Mouse (Mus musculus) lung, postnatal 0 days (tissue): ENCODE data around the gene Fam25c. TPM values are rescaled to one million over a fixed set of nuclear protein-coding genes. Genes with fewer than 3 reads are reported as not detected.
A peak's percentile ranks its signal among the peaks of the same experiment; 100 is the strongest.

Experiments used
- ATAC-seq: fragments of 200-750 bp; cut with Nextera tagmentation; 2 replicates; pipeline ENCODE4 v1.8.0; 2017; ENCODE audit warnings: moderate library complexity
- DNase-seq: peaks from one replicate; pipeline ENCODE4 v3.0.0-alpha.2; 2016; ENCODE audit warnings: low spot score
- H3K27ac ChIP-seq: fragments of 300-500 bp; sonication (generic); 2 replicates; pipeline ENCODE4 v1.5.1; 2014; ENCODE audit warnings: antibody characterized with exemption, mild to moderate bottlenecking, low read length, mixed read lengths
- H3K27me3 ChIP-seq: fragments of 300-500 bp; sonication (generic); replicated peaks from 2 replicates; pipeline ENCODE4 v1.6.1; 2014; ENCODE audit warnings: low read length, mixed read lengths; ENCODE audit not compliant: insufficient read depth
- H3K36me3 ChIP-seq: fragments of 300-500 bp; sonication (generic); 2 replicates; pipeline ENCODE4 v1.6.1; 2014; ENCODE audit warnings: low read length, mixed read lengths; ENCODE audit not compliant: insufficient read depth
- H3K4me1 ChIP-seq: fragments of 300-500 bp; sonication (generic); 2 replicates; pipeline ENCODE4 v1.6.1; 2014; ENCODE audit warnings: antibody characterized with exemption, low read depth, low read length, mixed read lengths; ENCODE audit not compliant: insufficient read depth
- H3K4me2 ChIP-seq: fragments of 300-500 bp; sonication (generic); replicated peaks from 2 replicates; pipeline ENCODE4 v1.6.1; 2014; ENCODE audit warnings: low read depth, mild to moderate bottlenecking, low read length, moderate library complexity, mixed read lengths
- H3K4me3 ChIP-seq: fragments of 300-500 bp; sonication (generic); 2 replicates; pipeline ENCODE4 v1.5.1; 2014; ENCODE audit warnings: low read depth, low read length
- H3K9ac ChIP-seq: fragments of 300-500 bp; sonication (generic); replicated peaks from 2 replicates; pipeline ENCODE4 v1.6.1; 2014; ENCODE audit warnings: low read depth, mild to moderate bottlenecking
- H3K9me3 ChIP-seq: fragments of 300-500 bp; sonication (generic); 2 replicates; pipeline ENCODE4 v1.6.1; 2016; ENCODE audit warnings: low read length, mixed read lengths
- CTCF ChIP-seq: IDR thresholded peaks from 2 replicates; pipeline ENCODE4 v1.5.1; 2016; ENCODE audit warnings: antibody characterized with exemption, mild to moderate bottlenecking
- EP300 ChIP-seq: IDR thresholded peaks from 2 replicates; pipeline ENCODE4 v1.6.1; 2016; ENCODE audit warnings: antibody characterized with exemption, mild to moderate bottlenecking, control low read depth
- WGBS: fragments of 180-500 bp; shearing (Covaris S2); extraction: QIAGEN DNeasy Blood & Tissue Kit; methylation state at CpG from one replicate; pipeline ENCODE4 v1.1.7; 2014; 5-methylcytosine and 5-hydroxymethylcytosine counted together
- polyA plus RNA-seq: library from polyadenylated mRNA; unstranded; fragments of >200 nt; fragmentation: Nextera tagmentation; extraction: Ambion mirVana; gene quantifications from 2 replicates; pipeline ENCODE4 v1.2.1, GENCODE M21; 2015

Gene Fam25c
- polyA plus RNA-seq, 1 experiment from 2014 or later = 0.45 TPM

- no peak overlapping the region for H3K4me2 ChIP-seq
- no peak for TF ChIP-seq EP300
- TF ChIP-seq CTCF = no peak
- 0 out of 2 replicates have a peak, but pooled peaks cover 3% of the 10 kb centered on the region for H3K4me1 ChIP-seq
- H3K4me3 ChIP-seq = no peak overlapping the region
- ATAC-seq = 0 out of 2 replicates have a peak, but pooled peaks have one; percentile 23
- DNase-seq = peak; percentile 14
- 37% methylated on average over 5 of the region's 5 CpGs for WGBS
- 0 out of 2 replicates have a peak overlapping the region, but pooled peaks have one; percentile 14 for H3K27ac ChIP-seq
- H3K27me3 ChIP-seq = no peaks in the 10 kb centered on the region
- H3K9ac ChIP-seq = no peak overlapping the region
- no peaks in the 10 kb centered on the region for H3K9me3 ChIP-seq
- H3K36me3 ChIP-seq = no peaks in the 10 kb centered on the region
These were observed 52.0 kb downstream of the Fam25c start for GRCm38 (mm10) chr14:34303265-34303680.

GRCm38 (mm10) chr14:34302681-34303242 is 52.5 kb downstream of the Fam25c start:
- H3K4me3 ChIP-seq = no peak overlapping the region
- no peak overlapping the region for H3K4me2 ChIP-seq
- no peak overlapping the region for H3K27ac ChIP-seq
- ATAC-seq (no peak), DNase-seq (no peak)
- no peak overlapping the region for H3K9ac ChIP-seq
- H3K36me3 ChIP-seq = no peaks in the 10 kb centered on the region
- 73% methylated on average over 5 of the region's 5 CpGs for WGBS
- TF ChIP-seq EP300 = no peak
- no peak for TF ChIP-seq CTCF
- H3K27me3 ChIP-seq = no peaks in the 10 kb centered on the region
- H3K9me3 ChIP-seq = no peaks in the 10 kb centered on the region
- 0 out of 2 replicates have a peak, but pooled peaks cover 3% of the 10 kb centered on the region for H3K4me1 ChIP-seq

Other genes starting within 250 kb of the Fam25c start
- gene Npy4r, start 202.9 kb downstream of the Fam25c start, polyA plus RNA-seq = not detected in 2 replicates
- 0.06 and 0.08 TPM in 2 replicates for gene Gprin2, start 153.8 kb downstream of the Fam25c start, polyA plus RNA-seq
- 1.2 and 1.3 TPM in 2 replicates for gene Syt15, start 135.8 kb downstream of the Fam25c start, polyA plus RNA-seq
- gene Shld2, start 44.9 kb downstream of the Fam25c start, polyA plus RNA-seq = 7.5 and 9.7 TPM in 2 replicates
- 63.2 and 64.3 TPM in 2 replicates for gene Glud1, start 44.7 kb downstream of the Fam25c start, polyA plus RNA-seq
- gene Sncg, start 19.4 kb upstream of the Fam25c start, polyA plus RNA-seq = 2.1 and 2.2 TPM in 2 replicates
- 15.4 and 16.5 TPM in 2 replicates for gene Mmrn2, start 20.0 kb upstream of the Fam25c start, polyA plus RNA-seq
- gene Bmpr1a, start 147.9 kb upstream of the Fam25c start, polyA plus RNA-seq = 19.6 and 20.8 TPM in 2 replicates
- gene 9230112D13Rik, start 167.4 kb upstream of the Fam25c start, polyA plus RNA-seq = not detected in 2 replicates
- gene Ldb3, start 233.2 kb upstream of the Fam25c start, polyA plus RNA-seq = 2.6 and 3.3 TPM in 2 replicates
- 0.12 and 0.15 TPM in 2 replicates for gene Opn4, start 244.7 kb upstream of the Fam25c start, polyA plus RNA-seq